Mouse (Mus musculus): ENCODE data around the gene Vps72. TPM values are rescaled to one million over a fixed set of nuclear protein-coding genes. Genes with fewer than 3 reads are reported as not detected.
"Not testable (repeated sequence)": the region's sequence is repeated elsewhere in the genome, so short reads cannot be mapped to it uniquely, and the experiment has no call there.

Gene Vps72
- 278 and 290 TPM in 2 replicates for polyA plus RNA-seq (2016; fragmentation: Nextera tagmentation; extraction: Ambion mirVana)

DNA sequence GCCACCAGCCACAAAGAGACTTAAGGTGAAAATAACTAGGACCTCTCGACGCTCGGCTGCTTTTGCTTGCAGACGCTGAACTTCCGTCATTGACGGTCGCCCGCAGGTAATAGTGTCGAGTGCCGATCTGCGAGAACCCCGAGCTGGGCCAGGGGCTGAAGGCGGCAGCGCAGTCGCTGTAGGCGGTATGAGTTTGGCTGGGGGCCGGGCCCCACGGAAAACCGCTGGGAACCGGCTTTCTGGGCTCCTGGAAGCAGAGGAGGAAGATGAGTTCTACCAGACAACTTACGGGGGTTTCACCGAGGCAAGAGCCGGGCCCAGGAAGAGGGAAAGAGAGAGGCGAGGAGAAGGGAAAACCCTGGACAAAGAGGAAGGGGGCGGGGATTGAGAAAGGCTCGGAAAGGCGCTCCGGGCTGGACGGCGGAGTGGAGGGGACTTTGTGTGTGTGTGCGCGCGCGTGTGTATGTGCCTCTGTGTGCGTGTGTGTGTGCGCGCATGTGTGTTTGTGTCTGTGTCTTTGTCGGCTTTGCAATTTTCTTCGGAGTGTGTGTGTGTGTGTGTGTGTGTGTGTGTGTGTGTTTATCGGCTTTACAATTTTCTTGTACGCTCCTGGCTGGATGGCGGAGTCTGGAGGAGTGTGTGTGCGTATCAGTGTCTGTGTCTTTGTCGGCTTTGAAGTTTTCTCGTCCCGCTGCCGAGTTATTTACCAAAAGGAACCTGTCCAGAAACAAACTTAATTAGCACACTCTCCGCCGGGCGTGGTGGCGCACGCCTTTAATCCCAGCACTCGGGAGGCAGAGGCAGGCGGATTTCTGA lies at the start of gene Vps72:
TSS of gene Vps72 (plus strand) at position 112 of the 816 bp plus-strand sequence.
- peaks cover 12% of the 10 kb centered on the region for H3K4me1 ChIP-seq
- H3K27ac ChIP-seq (replicated peaks) = peak within 1 kb of the TSS; percentile 96
- 1% methylated on average over 54 of the region's 54 CpGs for WGBS

DNA sequence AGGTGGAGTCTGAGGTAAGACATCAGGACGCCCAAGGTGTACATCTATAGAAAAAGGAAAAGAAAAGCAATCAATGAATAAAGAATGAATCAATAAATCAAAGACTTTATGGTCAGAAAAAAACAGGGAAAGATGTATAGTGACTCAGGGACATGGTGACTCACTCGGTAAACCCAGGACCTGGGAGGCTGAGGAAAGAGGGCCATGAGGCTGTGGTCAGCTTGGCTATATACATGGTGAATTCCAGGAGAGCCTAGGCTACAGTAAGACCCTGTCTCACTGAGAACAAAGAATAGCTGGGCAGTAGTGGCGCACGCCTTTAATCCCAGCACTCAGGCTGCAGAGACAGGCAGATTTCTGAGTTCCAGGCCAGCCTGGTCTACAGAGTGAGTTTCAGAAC lies 47.1 kb upstream of the Vps72 start:
- Histone ChIP-seq H3K27me3 (ENCODE audit: low read depth, poor library complexity, severe bottlenecking) (no peaks in the 10 kb centered on the region), H3K27ac (replicated peaks) (no peak overlapping the region), H3K36me3 (peaks cover 99% of the 10 kb centered on the region), H3K9me3 (replicated peaks) (no peaks in the 10 kb centered on the region), H3K4me1 (no peaks in the 10 kb centered on the region), H3K4me3 (no peak overlapping the region)
- 96% methylated on average over 4 of the region's 4 CpGs for WGBS
- DNase-seq (ENCODE audit: low spot score) = no peak

More for the DNA sequence above, at the start of gene Vps72:
- H3K27me3 ChIP-seq (ENCODE audit: low read depth, poor library complexity, severe bottlenecking) = no peaks in the 10 kb centered on the region
- peak; percentile 93 for DNase-seq (ENCODE audit: low spot score)
- peak within 1 kb of the TSS; percentile 81 for H3K4me3 ChIP-seq
- H3K36me3 ChIP-seq = peaks cover 28% of the 10 kb centered on the region
- H3K9me3 ChIP-seq (replicated peaks) = no peaks in the 10 kb centered on the region

DNA sequence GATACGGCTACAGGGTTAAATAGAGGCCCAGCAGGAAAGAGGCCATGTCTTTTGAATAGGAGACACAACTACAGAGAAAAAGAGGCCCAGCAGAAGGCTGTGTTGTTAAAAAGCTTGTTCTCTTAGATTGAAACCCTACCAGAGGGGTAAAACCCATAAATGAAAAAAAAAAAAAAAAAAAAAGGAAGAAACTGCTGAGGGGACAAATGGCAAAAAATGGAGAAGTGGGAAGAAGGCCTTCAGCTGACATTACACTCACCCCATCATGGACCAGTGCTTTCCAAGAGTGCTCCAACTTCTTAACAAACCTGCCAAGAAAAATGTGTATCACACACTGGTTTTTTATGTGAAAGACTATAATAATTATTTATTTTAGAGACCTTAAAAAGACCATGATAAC lies 45.3 kb upstream of the Vps72 start:
- peaks cover 99% of the 10 kb centered on the region for H3K36me3 ChIP-seq
- DNase-seq (ENCODE audit: low spot score) = no peak
- H3K9me3 ChIP-seq (replicated peaks) = no peaks in the 10 kb centered on the region
- H3K27me3 ChIP-seq (ENCODE audit: low read depth, poor library complexity, severe bottlenecking) = no peaks in the 10 kb centered on the region
- H3K4me1 ChIP-seq = no peaks in the 10 kb centered on the region
- H3K4me3 ChIP-seq = no peak overlapping the region
- 87% methylated on average over 1 of the region's 1 CpGs for WGBS
- H3K27ac ChIP-seq (replicated peaks) = no peak overlapping the region

DNA sequence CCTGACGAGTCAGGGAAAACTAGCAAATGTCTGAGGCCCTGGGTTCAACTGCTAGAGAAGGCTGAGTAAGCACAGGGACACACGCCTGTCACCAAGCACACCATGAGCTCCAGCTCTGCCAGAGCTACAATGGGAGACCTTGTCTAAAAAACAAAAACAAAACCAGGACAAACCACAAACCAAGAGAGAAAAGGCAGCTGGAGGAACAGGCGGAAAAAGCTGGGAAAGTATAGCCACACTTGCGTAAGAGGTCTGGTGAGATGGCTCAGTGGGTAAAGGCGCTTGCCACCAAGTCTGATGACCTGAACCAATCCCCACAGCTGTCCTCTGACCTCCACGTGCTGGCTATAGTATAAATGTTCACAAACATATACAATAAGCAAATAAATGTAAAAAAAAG lies 44.7 kb upstream of the Vps72 start:
- peaks cover 99% of the 10 kb centered on the region for H3K36me3 ChIP-seq
- no peaks in the 10 kb centered on the region for H3K27me3 ChIP-seq (ENCODE audit: low read depth, poor library complexity, severe bottlenecking)
- no peak overlapping the region for H3K4me3 ChIP-seq
- H3K4me1 ChIP-seq = no peaks in the 10 kb centered on the region
- DNase-seq (ENCODE audit: low spot score) = no peak
- H3K9me3 ChIP-seq (replicated peaks) = no peaks in the 10 kb centered on the region
- no peak overlapping the region for H3K27ac ChIP-seq (replicated peaks)
- WGBS = 91% methylated on average over 6 of the region's 6 CpGs

DNA sequence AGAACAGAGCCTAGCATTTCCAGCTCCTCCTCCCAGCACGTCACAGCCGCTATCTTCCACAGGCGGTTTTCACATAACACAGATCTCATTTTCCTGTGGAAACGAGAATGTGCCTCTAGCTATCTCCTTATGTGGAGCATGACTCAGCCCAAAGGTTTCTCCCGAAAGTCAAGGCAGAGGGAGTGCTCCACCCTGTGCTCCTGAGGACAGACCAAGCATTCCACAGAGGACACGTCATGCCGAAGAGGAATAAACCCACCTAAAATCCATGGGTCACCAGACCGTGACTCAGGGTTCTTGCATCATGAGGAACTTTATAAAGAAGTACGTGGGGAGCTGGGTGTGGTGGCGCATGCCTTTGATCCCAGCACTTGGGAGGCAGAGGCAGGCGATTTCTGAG lies 44.3 kb upstream of the Vps72 start:
- Histone ChIP-seq H3K4me1 (no peaks in the 10 kb centered on the region), H3K36me3 (peaks cover 99% of the 10 kb centered on the region), H3K27ac (replicated peaks) (no peak overlapping the region), H3K4me3 (no peak overlapping the region), H3K27me3 (ENCODE audit: low read depth, poor library complexity, severe bottlenecking) (no peaks in the 10 kb centered on the region), H3K9me3 (replicated peaks) (no peaks in the 10 kb centered on the region)
- no peak for DNase-seq (ENCODE audit: low spot score)
- WGBS = 93% methylated on average over 11 of the region's 11 CpGs

DNA sequence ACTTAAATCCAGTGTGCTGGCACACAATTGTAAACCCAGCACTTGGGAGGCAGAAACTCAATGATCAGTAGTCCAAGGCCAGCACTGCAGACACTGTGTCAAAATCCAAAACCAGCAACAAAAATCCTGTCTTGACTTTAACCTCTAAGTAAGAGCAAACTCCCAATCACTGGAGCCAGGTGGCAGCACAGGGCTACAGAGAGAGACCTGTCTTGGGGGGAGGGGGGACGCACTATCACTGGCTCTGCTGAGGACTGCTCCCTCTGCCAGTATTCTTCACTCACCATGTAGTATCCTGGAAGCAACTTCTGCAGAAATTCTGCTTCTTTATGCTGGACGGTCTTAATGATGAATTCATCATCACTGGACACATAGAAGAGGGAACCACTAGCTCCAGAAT lies 39.2 kb upstream of the Vps72 start:
- Histone ChIP-seq H3K4me1 (no peaks in the 10 kb centered on the region), H3K4me3 (no peak overlapping the region), H3K9me3 (replicated peaks) (no peaks in the 10 kb centered on the region), H3K27ac (replicated peaks) (no peak overlapping the region), H3K36me3 (peaks cover 96% of the 10 kb centered on the region), H3K27me3 (ENCODE audit: low read depth, poor library complexity, severe bottlenecking) (no peaks in the 10 kb centered on the region)
- WGBS = 91% methylated on average over 2 of the region's 2 CpGs
- DNase-seq (ENCODE audit: low spot score) = no peak

DNA sequence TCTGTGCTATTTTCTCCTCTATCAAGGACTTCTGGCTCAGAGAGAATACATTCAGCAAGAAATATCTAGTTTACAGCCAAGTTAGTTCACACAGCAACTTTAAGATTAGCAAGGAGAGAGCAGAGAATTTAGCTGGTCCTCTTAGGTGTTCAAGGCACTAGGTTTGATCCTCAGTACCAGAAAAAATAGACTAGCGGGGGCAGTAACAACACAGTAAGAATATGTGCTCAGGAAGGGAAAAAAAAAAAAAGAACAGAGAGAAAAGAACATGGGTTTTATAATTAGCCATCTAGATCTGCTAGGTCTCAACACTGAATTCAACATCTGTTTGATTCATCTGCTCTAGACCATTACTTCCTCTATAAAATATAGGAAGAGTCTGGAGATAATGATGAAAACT lies 22.8 kb upstream of the Vps72 start:
- WGBS = 94% methylated on average over 1 of the region's 1 CpGs
- DNase-seq (ENCODE audit: low spot score) = no peak

DNA sequence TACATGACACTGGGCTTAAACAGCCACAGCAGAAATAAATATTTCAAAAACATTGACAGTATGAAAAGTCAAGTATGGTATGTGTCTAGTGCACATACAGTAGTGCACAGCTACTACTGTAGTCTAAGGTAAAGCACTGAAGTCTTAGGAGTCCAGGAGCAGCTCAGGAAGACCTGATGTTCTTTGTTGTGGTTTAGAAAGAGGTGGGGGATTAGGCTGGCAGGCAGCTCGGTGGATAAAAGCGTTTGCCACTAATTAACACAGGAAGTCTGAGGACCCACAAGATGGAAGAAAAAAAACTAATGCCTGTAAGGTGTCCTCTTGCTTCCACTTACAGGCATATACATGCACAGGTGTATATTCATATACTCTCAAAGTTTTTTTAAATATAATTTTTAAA lies 10.0 kb upstream of the Vps72 start:
- no peak for DNase-seq (ENCODE audit: low spot score)
- Histone ChIP-seq H3K9me3 (replicated peaks) (no peaks in the 10 kb centered on the region), H3K4me3 (no peak overlapping the region), H3K4me1 (peaks cover 11% of the 10 kb centered on the region), H3K27ac (replicated peaks) (no peak overlapping the region), H3K27me3 (ENCODE audit: low read depth, poor library complexity, severe bottlenecking) (no peaks in the 10 kb centered on the region), H3K36me3 (peaks cover 52% of the 10 kb centered on the region)
- WGBS = 33% methylated on average over 2 of the region's 2 CpGs

More for the DNA sequence above, 22.8 kb upstream of the Vps72 start:
- peaks cover 22% of the 10 kb centered on the region for H3K36me3 ChIP-seq
- H3K27ac ChIP-seq (replicated peaks) = no peak overlapping the region
- no peaks in the 10 kb centered on the region for H3K4me1 ChIP-seq
- no peaks in the 10 kb centered on the region for H3K27me3 ChIP-seq (ENCODE audit: low read depth, poor library complexity, severe bottlenecking)
- no peaks in the 10 kb centered on the region for H3K9me3 ChIP-seq (replicated peaks)
- H3K4me3 ChIP-seq = no peak overlapping the region

DNA sequence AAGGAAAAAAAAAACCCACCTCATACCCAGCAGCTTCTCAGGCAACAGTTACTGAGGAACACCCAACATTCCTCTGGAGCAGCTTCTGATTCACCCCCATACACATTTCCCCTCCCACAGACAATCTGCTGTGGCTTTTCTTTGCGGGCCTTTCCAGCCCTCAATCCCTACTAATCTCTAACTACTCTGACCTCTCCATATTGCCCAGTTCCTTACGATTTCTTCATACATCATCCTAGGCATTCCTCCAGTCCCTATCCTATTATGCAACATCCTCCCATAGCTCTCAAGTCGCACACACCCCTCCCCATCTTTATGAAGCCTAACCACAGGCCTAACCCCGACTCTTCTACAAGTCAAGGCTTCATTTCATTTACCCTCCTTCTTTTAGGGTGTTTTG lies 5.7 kb upstream of the Vps72 start:
- Histone ChIP-seq H3K4me1 (peaks cover 11% of the 10 kb centered on the region), H3K4me3 (peak overlapping the region; percentile 96)

DNA sequence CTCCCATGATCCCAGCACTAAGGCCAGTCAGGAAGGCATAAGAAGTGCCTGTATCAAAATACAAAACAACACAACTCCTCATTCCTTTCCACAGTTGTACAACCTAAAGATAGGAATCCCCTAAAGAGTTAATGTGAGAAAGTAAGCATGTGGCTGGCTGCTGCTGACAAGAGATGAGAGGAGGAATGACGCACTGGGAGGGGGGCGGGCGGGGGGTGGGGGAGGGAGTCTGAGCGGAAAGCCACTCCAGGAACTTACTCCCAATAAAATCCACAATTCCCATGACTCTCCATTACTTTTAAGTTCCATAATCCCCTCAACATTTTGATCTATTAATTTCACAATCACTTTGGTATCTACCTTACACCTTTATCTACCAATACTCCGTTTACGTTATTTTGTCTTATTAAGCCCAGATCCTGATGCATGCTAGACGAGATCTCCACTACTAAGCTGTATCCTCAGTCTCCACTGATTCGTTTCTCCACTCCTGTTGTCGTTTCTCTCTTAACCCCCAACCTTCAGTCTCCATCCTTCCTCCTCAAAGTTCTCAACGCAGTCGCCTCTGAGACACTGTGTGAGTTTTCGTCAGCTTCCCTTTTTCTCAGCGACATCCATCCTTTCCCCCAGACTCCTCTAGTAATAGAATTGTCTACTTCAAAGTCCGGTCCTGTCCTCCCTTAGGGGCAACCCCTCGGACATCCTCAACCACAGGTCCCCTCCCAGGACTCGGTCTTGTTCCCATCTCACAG lies 5.1 kb upstream of the Vps72 start:
- Histone ChIP-seq H3K27me3 (ENCODE audit: low read depth, poor library complexity, severe bottlenecking) (no peaks in the 10 kb centered on the region), H3K4me3 (peak overlapping the region; percentile 96), H3K9me3 (replicated peaks) (no peaks in the 10 kb centered on the region), H3K27ac (replicated peaks) (peak overlapping the region; percentile 90), H3K36me3 (peaks cover 30% of the 10 kb centered on the region), H3K4me1 (peaks cover 11% of the 10 kb centered on the region)
- WGBS = 3% methylated on average over 16 of the region's 16 CpGs
- no peak for DNase-seq (ENCODE audit: low spot score)

More for the DNA sequence above, 5.7 kb upstream of the Vps72 start:
- H3K27me3 ChIP-seq (ENCODE audit: low read depth, poor library complexity, severe bottlenecking) = no peaks in the 10 kb centered on the region
- no peaks in the 10 kb centered on the region for H3K9me3 ChIP-seq (replicated peaks)
- DNase-seq (ENCODE audit: low spot score) = no peak
- WGBS = 75% methylated on average over 4 of the region's 4 CpGs
- peaks cover 30% of the 10 kb centered on the region for H3K36me3 ChIP-seq
- 0 out of 2 replicates have a peak overlapping the region, but pooled peaks have one; percentile 90 for H3K27ac ChIP-seq (replicated peaks)

DNA sequence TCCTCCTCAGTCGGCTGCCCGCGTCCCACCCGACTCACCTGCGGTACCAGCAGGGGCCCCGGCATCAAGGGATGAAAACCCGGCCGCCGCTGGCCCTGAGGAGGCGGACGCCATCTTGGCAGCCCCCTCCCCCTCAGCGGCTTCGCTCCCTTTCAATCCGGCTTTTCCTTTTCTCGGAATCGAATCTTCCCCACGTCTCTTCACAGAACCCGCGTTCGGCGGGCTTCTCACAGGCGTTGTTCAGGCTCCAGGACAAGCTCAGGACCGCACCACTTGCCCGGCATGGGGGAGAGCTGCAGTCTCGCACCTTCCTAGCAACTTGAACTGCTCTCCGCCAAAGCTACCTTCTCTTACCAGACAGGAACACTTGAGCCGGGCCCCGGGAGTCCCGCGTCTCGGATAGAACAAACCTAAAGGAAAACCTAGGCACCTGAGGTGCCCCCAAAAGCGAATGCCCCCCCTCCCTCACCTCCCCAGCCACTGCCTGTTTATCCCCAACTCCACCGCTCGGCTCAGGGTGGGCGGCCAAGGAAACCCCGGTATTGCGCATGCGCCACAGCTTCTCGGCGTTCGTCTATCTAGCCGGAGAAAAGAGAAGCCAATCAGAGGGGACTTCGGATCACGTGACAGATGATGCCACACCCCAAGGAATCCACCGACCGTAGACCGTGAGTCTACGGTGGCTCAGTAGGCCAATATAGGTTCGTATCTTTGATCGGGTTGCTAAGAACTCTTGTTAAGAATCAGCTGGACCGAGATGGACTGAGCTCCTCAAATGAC lies 4.3 kb upstream of the Vps72 start, which contains the start of gene Pip5k1a:
TSS of gene Pip5k1a (minus strand) at position 593 of the 780 bp plus-strand sequence.
- Histone ChIP-seq H3K4me1 (peaks cover 11% of the 10 kb centered on the region), H3K27me3 (ENCODE audit: low read depth, poor library complexity, severe bottlenecking) (no peaks in the 10 kb centered on the region), H3K9me3 (replicated peaks) (no peaks in the 10 kb centered on the region), H3K27ac (replicated peaks) (peak within 1 kb of the TSS; percentile 90), H3K36me3 (peaks cover 22% of the 10 kb centered on the region), H3K4me3 (peak within 1 kb of the TSS; percentile 96)
- DNase-seq (ENCODE audit: low spot score) = peak; percentile 98
- whole genome bisulfite sequencing = under 1% methylated on average over 51 of the region's 51 CpGs

DNA sequence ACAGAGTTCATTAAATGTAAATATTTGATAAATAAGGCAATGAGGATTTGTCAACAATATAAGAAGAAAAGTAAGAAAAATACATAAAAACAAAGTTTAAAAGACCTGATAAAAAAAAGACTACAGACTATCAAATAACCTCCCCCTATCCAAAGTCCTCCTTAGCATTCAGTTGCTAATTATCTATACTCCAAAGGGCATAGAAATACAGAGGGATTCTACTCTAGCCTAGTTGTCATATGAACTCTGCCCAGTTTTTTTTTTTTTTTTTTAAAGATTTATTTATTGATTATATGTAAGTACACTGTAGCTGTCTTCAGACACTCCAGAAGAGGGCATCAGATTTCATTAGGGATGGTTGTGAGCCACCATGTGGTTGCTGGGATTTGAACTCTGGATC lies 3.5 kb upstream of the Vps72 start:
- peaks cover 17% of the 10 kb centered on the region for H3K4me1 ChIP-seq
- H3K36me3 ChIP-seq = peaks cover 15% of the 10 kb centered on the region
- H3K27me3 ChIP-seq (ENCODE audit: low read depth, poor library complexity, severe bottlenecking); H3K9me3 ChIP-seq (replicated peaks); DNase-seq (ENCODE audit: low spot score): not testable (repeated sequence)
- peak overlapping the region; percentile 96 for H3K4me3 ChIP-seq
- peak overlapping the region; percentile 69 for H3K27ac ChIP-seq (replicated peaks)
